Mouse (Mus musculus) T-helper 2 cell (primary cell): ENCODE results near the gene Ttc24.

Source experiments
- in situ Hi-C: fragments of 300-600 bp; cut with MboI, MseI; formaldehyde crosslinking; loops from one replicate; pipeline ENCODE4 v1.15.1; 2025; ENCODE audit warnings: high pct_unique_total_duplicates

Ttc24 gene

DNA sequence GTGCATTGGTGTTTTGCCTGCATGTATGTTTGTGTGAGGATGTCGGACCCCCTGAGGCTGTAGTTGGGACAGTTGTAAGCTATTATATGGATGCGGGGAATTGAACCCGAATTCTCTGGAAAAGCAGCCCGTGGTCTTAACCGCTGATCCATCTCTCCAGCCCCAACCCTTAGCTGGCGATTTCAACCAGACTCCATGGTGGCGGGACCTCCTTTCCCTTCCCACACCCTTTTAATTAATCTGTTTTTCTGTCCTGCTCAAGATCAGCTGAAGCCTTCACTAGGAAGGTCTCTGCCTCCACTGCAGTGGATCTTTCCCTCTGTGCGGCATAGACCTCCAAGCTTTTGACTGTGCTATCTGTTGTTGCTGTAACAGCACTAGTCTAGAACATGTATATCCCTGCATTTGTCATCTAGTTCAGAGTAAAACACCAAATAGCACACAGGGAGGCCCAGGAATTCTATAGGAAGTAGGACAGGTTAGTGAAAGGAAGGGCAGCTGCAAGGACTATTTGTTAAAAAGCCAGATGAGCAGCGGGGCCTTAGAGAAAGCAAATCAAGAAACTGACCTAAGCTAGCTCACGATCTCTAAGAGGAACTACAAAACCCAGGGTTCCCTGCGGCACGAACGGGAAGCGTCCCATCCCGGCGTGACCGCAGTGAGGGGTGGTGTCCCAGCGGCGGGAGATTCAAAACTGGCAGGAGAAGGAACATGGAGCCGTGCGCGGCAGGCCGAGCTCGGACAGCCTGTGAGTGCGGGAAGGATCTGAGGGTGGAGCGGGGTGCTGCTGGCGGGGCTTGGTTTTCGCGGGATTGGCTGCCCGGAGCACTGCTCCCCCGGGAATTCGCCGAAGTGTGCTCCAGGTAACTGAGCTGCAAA, 3.5 kb upstream of the Ttc24 start, which contains the start of gene Iqgap3:
TSS of gene Iqgap3 (plus strand) at position 627 of the 879 bp plus-strand sequence.
- in situ Hi-C loops = no loop called here

DNA sequence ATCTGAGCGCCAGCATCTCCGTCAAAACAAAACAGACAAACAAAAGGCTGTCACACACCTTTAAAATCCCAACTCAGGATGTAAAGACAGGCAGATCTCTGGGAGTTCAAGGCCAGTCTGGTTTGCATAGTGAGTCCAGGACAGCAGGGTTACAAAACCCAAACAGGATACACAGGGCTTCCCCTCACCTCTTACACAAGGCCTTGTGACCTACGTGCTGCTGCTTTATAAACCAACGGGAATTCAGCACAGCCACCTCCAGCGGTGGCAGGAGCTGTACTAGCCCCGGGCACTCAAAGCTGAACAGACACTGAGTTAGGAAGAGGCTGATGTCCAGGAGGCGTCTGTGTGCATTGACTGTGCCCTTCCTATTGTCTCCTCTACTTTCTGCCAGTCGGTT, 663 bp downstream of the Ttc24 start:
- in situ Hi-C loops = no loop called here

DNA sequence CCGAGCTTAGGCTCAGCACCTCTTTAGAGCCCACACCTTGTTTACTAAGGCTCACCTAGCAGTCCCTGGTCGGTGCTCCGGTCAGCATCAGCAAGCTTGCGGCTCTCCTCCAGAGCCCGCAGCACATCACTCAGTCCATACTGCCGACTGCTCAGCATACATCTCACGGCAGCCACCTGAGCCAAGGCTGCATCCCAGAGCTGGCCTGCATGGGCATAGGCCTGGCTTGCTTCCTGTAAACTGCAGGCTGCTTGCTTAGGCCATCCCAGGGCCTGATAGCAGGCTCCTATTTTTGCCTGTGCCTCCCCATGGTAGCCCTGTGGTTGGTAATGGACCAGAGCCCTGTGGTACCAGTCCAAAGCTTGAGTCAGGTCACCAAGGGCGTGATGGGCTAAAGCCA, 3.3 kb downstream of the Ttc24 start:
- in situ Hi-C loops = loop anchor here (5.0 kb wide), 1 partner anchor 67 kb away; no protein-coding TSS in a partner anchor

DNA sequence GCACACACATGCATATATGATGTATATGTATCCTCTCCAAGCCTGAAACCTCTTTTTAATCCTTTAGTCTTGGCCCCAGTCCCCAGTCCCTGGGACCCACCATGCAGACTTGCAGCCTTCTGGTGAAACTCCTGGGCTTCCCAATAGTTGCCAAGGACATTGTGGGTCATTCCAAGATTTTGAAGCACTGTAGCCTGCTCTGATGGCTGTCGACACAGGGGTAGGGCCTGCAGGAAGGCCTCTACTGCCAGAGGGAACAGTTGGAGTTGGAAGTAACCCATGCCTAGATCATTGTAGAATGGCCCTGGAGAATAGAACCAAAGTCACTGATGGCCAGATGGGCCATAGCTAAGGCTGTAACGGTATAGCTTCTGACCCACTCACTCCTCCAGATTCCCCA, 3.8 kb downstream of the Ttc24 start:
- in situ Hi-C loops = loop anchor here (5.0 kb wide), 1 partner anchor 67 kb away; no protein-coding TSS in a partner anchor

DNA sequence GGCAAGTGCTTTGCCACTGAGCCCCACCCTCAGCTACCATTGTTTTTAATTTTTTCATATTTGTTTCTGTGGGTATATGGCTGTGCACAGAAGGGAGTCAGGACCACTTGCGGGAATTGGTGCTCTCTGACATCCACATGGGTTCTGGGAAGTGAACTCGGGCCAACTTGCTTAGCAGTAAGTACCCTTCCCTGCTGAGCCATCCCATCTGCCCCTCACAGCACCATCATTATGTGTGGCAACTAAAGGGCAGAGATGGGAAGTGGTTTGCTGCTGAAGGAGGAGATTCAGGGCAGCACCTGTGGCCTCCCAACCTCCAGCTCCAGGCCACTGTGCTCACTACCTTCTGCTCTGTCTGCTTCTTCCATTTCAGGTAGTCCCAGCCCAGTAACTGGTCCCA, 4.5 kb downstream of the Ttc24 start:
- in situ Hi-C loops = loop anchor here (5.0 kb wide), 1 partner anchor 66 kb away; no protein-coding TSS in a partner anchor

DNA sequence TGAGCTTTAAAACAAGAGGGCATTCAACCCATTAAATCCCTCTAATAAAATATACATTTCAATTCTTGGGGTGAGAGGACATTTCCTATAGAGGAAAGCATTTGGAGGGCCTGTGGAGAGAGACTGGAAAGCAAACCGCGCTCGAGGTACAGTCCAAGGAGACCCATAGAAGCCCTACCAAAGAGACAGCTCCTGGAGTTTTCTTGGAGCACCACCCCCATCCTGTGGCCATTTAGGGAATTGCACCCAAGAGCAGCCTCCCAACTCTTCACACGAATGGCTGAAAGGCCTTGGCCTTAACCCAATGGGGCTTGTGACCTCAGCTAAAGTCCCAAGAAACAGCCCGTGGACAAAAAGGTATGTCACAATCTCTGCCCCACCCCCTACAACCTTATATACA, 6.3 kb downstream of the Ttc24 start:
- in situ Hi-C loops = loop anchor here (5.0 kb wide), 1 partner anchor 64 kb away; no protein-coding TSS in a partner anchor

DNA sequence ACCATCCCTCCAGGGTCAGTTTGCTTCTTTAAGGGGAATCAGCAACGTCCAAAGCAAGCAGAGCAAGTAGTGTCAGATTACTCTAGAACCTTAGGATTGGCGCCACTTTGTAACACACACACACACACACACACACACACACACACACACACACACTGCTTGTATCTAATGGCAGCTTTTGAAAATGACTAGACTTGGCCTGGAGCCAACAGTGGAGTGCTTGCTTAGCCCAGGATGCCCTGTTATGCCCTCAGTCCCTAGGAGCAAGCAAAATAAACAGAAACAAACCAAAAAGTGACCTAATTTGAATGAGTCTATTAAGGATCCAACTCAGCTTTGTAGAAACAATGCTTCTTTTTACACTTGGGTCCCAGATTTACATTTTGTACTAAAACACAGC, 9.7 kb downstream of the Ttc24 start:
- in situ Hi-C loops = no loop called here

DNA sequence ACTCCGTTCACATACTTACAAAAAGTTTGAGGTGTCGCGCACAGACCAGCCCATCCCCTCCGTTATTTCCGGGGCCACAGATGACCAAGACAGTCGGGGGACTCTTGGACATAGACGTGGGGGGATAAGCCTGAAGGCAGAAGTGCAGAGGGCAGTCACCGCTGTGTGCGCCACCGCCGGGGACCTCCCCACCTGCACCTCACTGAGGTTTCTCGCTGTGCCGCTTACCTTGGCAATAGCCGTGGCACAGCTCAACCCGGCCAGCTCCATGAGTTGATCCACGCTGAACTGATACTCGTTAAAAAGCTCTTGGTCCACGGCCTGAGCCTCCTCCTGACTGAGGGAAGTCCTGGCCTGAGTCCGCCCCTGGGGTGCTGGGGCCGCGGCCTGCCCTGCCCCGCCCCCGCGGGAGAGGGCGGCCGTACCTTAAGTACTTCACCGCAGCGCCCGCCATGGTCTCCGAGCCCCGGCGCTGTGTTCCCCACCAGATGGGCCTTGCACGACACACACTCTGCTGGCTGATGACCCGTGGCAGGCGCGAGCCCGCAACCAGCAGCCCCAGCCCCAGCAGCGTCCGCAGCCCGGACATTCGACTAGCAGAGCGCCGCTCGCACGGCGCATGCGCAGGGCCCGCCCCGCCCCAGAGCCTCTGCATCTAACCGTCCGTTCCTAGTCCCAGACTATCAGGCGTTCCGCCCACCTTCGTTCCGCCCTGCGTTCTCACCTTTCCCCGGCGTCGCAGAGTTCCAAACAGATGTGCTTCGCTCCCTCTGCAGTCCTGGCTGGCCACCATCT, 20.0 kb downstream of the Ttc24 start, which contains the start of gene Naxe:
TSS of gene Naxe (minus strand) at position 594 of the 795 bp plus-strand sequence.
- in situ Hi-C loops = no loop called here

DNA sequence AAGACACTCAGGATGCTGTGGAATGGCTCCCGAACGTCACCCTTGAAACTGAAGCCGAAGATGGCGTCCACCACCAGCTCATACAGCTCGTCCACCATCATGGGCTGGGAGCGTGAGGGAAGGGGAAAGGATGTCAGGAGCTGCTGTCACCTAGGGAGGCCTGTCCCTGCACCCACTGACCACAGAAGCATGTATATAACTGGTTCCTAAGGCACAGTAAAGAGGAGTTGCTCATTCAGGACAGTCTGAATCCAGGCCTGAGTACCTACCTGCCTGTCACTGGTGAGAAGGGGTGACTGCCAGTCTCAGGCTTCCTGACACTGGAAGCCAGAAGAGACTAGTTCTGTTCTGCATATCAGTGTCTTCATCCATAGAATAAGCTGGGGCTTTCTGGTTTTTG, 21.1 kb downstream of the Ttc24 start:
- in situ Hi-C loops = no loop called here

DNA sequence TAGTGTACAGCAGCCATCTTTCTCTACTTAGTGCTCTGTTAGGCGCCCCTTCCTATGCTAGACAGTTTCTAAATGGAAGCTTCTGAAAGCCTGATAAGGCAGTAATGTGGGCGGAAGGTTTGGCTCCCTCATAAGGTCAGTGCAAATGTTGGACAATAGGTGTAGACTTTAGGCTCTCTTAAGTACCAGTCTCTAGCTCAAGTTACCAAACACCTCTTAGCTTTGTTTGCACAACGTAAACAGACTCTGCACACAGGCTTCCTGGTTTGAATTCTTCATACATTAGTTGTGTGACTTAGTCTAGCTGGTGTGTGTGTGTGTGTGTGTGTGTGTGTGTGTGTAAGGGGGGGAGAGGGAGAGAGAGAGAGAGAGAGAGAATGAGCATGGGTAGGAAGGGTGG, 28.6 kb downstream of the Ttc24 start:
- in situ Hi-C loops = no loop called here

DNA sequence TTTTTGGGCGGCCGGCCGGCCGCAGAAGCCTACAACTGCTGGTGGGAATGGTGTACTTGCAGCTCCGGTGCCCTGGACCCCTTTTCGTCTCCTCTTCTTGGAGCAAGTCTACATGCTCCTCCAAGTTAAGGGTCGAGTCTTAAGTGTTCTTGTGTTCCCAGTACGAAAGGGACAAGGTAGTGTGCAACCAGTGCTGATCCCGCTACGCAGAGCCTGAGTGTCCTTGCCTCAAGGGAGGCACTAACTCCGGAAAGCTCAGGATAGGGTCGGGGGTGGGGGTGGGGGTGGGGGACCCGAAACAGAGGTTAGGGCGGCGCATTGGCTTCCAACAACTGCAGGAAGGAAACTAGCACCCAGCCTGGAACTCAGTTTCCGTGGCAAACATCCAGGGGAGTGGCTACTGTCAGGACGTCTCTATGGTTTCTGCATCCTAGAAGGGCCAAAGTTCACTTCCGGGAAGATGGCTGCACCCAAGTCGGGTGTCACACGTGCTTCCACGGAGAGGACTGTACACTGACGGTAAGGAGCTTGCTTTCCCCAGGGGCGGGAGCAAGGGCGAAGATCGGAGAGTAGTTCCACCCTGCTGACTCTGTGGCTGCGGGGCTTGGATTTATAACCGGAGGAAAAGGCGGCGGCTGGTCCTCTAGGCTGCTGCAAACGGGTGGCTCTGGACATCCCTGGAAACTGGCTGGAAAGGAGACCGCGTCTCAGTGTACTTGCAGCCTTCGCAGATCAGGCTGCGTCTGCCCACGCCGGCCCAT, 35.3 kb downstream of the Ttc24 start, which contains the start of gene Gpatch4:
TSS of gene Gpatch4 (plus strand) at position 448 of the 761 bp plus-strand sequence.
- in situ Hi-C loops = no loop called here

DNA sequence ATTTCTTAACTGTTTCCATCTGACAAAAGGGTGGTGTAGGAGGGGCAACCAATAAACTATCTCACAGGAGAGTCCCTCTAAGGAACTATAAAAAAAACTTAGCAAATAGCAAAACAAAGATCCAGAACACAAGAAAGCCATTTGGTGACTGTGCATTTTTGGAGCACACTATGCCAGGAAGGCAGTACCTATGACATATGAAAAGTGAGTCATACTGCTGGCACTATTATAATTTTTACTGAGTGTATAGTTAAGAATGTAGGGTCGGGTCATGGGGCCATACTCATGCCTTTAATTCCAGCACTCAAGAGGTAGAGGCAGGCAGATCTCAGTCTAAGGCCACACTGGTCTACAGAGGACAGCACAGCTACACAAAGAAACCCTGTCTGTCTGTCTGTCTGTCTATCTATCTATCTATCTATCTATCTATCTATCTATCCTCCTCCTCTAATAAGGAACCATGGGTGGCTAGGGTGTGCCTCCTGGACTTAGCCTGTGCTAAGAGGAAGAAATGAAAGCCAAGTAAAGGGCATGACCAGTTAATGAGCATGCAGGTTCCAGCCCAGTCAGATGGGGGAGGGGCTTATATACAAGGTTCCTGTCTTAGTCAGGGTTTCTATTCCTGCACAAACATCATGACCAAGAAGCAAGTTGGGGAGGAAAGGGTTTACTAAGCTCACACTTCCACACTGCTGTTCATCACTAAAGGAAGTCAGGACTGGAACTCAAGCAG, 42.4 kb downstream of the Ttc24 start:
- in situ Hi-C loops = no loop called here

DNA sequence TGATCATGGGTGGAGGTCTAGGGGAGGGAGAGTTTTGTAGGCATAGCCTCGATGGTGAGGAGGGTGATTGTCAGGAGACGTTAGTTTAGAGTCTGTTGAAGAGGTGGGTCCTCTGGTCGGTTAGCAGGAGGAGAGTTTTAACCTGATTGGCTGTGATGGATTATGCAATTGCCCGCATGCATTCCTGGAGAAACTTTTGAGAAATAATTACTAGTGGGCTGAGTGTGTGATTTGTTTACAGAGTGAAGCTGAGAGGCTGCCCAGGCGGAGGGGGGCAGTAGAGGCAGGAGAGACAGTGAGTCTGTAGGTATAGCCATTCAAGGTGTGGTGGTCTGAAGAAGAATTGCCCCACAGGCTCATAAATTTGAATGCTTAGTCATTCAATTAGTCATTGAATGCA, 44.6 kb downstream of the Ttc24 start:
- in situ Hi-C loops = no loop called here

DNA sequence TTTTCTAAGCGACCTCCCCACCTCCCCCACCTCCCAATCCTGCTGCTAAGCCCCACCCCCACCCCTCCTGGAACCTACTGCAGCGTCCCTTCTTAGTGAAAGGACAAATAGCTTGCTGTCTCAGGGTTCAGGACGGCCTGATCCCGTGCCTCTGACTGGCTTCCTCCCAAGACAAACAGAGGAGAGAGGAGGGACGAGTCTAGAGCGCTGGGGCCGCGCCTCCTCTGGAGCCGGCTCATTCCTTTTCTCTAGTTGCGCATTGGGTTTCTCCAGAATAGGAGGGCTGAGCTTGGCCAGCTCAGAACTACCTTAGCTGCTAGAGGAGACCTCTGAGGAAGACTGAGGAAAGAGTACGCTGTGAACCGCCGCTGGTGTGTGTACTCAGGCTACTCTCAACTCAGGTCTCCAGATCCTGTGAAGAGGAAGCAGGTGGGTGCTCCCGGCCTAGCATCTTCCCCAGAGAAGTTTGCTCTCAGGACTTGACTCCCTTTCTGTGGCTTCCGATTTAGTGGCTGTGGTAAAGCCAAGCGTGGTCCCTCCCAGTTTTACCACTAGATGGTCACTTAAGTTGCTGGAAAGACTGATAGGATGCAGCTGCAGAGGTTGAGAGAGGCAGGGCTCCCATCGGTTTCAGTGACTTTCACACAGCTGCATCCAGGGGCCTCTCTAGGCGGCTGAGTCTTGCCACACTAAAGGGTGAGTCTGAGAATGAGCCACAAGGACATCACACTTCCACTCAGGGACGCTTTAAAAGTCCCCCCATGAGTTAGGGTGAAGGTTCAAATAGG, 47.3 kb downstream of the Ttc24 start:
- in situ Hi-C loops = no loop called here

DNA sequence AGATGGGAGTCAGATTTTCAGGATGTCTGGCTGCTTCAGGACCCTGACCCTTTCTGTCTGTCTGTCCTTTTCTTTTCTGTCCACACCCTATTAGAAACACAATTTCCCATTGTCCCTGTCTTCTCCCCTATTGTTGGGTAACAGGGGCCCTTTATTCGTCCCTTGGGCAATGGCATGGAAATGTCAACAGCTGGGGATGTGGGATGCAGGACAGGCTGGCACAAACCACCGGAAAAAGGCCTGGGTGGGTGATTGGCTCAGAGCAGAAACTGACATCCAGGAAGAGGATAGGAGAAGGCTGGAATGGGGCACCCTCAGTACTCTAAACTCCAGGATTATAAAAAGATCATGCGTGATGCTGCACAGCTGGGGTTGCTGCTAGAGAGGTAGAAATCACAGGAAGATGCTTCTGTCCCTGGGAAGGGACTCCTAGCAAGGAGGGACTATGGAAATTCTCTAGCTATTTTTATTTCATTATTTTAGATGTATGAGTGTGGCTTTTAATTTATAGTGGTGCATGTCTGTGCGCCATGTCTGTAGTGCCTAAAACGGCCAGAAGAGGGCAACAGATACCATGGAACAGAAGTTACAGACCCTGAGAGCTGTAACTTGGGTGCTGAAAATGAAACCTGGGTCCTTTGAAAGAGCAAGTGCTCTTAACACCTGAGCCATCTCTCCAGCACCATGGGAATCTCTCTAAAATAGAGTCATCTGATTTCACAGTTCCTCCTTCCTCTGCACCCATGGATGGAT, 50.5 kb downstream of the Ttc24 start, which contains the start of gene Hapln2:
TSS of gene Hapln2 (minus strand) at position 150 of the 753 bp plus-strand sequence.
- in situ Hi-C loops = no loop called here

DNA sequence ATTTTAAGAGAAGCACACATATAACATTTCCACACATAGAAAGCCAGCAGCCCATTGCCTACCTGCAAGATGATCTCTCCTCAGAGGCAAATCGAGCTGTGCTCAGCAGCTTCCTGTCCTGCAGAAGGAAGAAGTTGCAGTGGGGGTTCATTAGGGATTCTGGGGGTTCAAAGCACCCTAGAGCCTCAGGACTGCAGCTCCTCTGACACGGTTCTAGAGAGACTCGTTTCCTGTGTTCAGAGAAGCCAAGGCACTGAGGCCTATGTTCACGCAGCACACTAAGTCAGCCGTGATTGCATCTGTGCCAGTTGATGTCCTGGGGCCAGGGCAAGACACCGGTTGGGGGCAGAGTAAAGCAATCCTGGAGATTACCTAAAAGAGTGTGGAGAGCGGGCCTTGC, 51.3 kb downstream of the Ttc24 start:
- in situ Hi-C loops = no loop called here

DNA sequence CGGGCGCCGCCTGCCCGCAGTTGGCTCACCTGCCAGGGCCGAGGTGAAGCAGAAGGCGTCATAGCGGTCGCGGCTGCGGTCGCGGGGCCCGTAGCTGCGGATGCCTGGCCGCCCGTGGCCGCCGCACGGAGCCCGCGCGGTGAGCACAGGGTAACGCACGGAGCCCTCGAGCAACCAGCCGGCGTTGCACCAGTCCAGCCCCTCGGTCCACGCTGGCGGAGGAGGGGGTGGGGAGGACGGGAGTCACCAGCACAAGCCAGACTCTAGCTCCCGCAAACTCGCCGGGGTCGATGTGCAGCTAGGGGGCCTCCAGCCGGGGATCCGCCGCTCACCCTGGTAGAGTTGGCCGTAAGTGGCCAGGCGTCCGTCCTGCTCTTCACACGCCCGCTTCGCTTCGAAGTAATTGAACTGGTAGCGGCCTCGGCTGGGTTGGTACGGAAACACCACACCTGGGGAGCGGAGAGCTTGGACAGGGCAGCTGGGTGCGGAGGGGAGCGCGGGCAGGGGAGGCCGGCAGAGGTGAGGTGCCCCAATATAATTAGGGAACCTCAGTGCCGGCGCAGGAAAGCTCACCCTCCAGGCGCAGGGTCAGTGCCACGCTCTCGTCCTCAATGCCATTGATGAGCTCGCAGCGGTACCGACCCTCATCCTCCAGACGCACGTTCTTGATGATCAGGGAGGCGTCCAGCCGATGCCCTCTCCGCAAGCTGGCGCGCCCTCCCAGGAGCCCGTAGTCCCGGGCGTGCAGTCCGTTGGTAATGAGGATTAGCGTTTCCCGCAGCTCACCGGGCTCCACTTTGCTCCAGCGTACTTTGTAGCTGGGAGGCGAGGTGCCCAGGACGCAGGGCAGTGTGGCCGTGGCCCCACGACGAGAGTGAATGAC, 54.7 kb downstream of the Ttc24 start:
- in situ Hi-C loops = no loop called here
